Mouse (Mus musculus): Measurements from ENCODE around the gene Nfia.

Nfia gene

DNA sequence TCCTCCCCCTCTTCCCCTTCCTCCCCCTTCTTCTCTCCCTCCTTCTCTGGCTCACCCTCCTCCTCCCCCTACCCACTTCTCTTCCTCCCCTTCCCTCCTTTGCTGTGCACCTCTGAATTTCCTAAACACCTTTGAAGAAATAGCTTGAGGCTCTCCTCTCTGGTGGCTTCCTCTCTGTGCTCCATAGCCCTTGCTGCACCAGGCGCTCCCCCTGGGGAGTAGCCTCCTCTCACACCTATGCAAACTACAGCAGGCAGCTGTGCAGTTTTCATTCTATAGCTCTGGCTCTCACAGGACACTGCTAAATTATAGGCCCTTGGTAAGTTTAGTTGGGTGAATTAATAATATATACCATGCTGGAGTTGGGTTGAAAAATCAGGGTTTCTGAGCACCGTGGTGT lies 211.8 kb downstream of the Nfia start:
- in situ Hi-C loops (cut with MboI; ENCODE audit: unreplicated experiment in 2 of 2), result no loop called here

DNA sequence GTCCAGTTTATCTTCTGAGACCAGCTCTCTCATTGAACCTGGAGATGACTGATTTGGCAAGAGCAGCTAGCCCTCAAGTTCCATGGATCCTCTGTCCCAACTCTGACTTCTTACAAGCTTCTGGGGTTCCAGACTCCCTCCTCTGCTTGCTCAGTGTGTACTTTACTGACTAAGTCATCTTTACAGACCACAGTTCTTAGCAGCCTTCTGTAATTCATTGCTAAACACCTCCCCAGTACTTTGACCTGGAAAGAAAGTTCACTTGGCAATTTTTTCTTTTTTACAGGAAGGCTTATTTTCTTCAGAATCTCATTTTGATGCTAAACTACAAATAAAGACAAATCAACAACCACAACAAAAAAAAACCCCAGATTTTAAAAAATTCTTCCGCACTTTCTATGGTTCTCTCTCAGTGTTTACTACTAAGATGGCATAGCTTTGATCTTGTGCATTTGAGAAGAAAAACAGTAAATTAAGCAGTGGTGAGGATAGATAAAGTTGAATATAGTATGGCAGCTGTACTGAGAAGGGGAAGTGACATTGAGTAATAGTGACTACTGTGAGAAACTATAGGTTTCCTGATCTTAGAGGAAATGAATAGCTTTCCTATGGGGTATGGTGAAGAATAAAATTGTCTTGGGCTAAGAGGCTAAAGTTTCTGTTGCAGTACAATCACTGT lies 213.7 kb downstream of the Nfia start:
- in situ Hi-C loops (cut with MboI; ENCODE audit: unreplicated experiment in 2 of 2), result no loop called here

DNA sequence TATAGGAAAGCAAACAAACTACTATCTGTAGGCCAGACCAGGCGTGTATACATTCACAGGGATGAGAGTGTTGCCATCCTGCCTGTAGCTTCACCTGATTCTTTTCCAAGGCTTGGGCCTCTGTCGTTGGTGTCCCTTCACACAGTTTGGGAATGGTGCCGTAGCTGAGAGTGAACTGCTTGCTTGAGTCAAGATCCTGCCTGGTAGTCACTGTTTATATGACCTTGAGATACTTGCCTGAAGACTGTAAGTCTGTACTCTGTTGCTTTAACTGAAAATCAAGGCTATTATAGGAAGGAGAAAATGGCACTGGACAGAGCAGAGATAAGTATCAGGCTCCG lies 214.2 kb downstream of the Nfia start:
- in situ Hi-C loops (cut with MboI; ENCODE audit: unreplicated experiment in 2 of 2), result no loop called here

DNA sequence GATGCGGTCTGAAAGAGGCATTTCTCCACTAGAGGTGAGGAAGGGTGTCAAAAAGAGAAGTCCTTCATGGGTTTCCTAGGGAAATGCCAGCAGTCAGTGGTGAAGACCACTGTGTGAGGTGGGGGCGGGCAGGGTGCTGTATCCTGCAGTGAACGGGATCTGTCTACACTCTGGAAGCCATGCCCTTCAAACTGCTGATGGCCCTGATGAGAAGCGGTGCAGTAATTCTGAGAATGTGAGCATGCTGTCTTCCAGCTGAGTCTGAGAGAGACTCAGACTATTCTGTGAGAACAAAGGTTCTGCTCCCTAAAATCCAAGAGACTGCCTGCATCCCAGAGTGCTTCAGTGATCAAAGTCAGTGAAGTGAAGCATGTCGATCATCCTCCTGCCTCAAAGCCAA lies 216.2 kb downstream of the Nfia start:
- in situ Hi-C loops (cut with MboI; ENCODE audit: unreplicated experiment in 2 of 2), result no loop called here

DNA sequence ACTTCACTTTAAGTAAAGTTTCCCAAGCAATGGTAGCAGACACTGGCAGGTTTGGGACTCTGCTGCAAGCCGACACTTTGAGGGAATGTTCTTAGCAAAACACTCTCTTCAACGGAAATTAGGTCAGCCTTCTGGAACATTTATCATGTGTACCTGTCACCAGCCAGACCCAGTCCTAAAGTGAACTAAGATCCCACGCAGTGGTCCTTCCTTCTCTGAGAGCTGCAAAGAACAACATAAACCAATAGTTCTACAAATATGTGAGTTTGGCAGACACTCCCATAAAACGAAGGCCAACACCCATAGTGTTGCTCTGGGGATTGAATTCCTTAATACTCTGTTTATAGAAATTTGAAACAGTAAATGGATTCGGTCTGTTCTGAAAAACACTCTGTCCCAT lies 217.9 kb downstream of the Nfia start:
- in situ Hi-C loops (cut with MboI; ENCODE audit: unreplicated experiment in 2 of 2), result no loop called here

DNA sequence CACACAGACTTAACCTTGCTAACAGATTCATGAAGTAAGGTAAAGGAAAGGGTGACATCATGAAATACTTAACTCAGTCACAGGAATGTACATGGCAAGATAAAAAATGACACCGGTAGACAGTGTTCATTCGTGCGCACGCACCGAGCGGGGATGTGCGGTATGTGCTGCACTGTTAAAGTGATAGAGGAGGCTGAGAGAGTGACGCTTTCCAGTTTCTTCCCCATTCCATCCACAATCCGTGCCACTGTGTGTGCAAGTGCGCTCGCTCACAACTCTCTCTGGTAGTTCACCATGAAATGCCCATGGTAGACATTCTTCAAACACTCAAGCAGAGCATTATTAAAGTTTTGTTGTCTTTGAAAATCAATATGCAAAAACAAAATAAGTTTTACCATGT lies 218.9 kb downstream of the Nfia start:
- in situ Hi-C loops (cut with MboI; ENCODE audit: unreplicated experiment in 2 of 2), result no loop called here

DNA sequence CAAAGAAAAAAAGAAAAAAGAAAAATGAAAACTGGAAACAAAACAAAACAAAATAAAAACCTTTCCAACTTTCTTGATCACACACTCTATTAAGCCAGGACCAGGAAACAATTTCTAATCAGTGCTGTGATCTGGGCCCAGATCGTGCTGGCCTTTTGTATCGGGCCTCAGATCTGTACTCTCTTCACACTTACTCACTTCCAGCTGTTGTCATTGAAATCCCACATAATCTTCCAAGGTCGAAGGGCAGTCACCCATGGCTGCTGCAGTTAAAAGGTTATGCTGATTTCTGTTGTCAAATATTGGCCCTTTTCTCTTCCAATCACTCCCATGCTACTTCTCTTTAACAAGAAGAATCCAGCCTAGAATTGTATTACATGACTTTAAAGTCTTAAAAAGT lies 219.3 kb downstream of the Nfia start:
- in situ Hi-C loops (cut with MboI; ENCODE audit: unreplicated experiment in 2 of 2), result no loop called here

DNA sequence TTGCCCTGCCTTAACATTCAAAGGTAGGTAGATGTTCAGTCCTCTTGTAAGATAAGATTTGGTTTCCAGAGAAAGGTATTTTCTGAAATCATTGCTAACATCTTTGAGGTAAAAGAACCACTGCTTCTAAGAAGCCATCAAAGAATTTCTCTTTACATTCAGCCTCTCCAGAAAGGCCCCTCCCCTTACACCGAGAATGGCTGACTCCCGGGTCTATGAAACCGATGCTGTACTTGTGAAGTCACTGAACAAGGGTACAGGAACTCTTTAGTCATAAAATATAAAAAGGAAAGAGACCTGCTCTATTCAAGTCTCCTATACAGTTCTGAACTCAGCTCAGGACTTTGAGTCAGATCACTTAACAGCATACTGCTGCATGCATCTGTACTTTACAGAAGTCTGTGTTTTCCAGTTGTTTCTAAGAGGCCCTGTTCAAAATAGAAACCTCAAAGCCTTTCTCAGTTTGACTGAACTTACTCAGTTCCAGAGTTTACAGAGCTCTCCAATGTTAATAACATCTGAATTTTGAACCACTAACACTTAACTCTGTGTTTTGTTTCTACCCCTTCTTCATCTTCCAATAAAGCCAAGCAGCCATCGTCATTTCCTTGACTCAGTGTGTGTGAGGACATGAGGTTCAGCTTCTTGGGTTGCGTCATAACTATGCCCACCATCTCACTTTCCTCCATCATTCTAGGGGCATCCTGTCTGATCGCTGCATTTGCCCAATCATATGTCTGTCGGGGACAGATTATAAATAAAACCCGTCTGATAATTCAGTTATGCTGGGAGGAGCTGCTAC lies 223.6 kb downstream of the Nfia start:
- in situ Hi-C loops (cut with MboI; ENCODE audit: unreplicated experiment in 2 of 2), result no loop called here

DNA sequence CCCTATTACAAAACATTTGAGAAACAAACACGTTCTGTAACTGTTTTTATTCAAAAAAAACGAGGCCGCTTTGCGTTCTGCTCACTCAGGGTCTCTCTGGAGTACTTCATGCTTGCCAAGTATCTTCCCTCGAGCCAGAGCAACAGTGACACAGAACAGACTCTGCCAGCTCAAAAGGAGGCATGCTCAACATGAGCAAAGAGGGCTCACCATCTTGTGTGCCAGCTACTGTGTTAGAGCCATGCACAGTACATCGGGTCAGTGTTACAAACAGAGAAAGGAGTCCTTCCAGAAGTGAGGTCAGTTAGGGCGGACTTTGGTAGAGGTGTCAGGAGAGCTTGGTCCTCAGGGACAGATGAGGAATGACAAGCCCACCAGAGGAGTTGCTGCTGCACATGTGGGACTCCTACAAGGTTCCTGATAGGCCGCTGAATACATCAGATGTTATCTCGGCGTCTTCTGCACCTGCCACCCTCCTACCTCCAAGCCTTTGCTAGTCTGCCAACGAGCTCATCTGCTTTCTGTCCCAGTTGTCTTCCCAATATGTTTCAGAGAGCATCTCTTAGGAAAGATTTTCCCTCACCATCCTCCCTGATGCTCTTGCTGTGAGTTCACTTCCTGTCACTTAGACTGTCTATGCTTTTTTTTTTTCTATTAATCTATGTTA lies 224.8 kb downstream of the Nfia start:
- in situ Hi-C loops (cut with MboI; ENCODE audit: unreplicated experiment in 2 of 2), result no loop called here

DNA sequence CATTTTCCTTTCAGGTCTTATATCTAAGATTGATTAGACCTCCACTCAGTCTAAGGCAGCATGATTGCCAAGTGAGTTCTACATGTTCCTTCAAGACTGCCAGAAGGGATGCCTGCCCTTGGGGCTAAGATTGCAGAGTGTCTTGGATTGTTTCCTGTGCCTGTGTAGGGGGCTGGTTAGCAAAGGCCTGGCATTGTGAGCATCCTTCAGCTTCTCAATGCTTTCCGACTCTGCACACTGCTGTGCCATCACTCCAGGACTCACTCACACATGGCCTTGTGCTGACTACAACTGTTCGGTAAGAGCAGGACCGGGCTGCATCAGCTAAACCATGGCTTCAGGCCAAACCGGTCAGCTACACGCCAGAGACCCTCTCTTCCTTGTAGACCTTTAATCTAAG lies 229.7 kb downstream of the Nfia start:
- in situ Hi-C loops (cut with MboI; ENCODE audit: unreplicated experiment in 2 of 2), result no loop called here

DNA sequence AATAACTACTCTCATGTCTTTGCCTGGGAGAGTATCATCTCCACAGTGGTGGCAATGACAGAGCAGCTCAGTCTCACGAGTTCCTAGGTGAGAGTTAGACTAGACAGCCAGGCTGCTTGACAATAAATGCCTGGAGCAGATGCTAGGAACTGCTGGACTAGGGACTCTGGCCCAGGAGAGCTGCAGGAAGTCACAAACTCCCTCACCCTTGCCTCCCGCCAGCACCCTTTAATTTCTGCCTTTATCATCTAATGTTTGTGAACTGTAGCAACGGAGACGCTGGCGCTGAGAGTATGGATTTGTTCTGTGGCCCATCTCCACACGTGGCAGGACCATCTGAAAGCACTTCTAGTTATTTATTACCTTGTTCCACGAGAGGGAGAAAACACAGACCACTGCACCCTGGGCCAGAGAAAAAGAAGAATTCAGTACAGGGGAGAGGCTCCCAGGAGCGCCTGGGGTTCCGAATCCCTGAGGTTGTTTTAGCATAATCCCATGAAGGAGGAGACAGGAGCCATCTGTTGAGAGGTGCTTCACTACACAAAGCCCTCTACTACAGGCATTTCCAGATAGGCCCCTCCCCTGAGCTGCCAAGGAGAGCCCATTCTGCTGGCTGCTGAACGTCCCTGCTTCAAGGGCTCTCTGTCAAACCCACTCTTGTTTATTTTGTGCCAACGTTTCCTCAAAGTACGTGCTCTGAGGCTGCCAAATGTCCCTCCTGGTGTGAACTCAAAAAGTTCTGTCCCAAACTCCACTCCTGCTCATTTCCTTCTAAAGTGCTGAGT lies 231.0 kb downstream of the Nfia start:
- in situ Hi-C loops (cut with MboI; ENCODE audit: unreplicated experiment in 2 of 2), result no loop called here

DNA sequence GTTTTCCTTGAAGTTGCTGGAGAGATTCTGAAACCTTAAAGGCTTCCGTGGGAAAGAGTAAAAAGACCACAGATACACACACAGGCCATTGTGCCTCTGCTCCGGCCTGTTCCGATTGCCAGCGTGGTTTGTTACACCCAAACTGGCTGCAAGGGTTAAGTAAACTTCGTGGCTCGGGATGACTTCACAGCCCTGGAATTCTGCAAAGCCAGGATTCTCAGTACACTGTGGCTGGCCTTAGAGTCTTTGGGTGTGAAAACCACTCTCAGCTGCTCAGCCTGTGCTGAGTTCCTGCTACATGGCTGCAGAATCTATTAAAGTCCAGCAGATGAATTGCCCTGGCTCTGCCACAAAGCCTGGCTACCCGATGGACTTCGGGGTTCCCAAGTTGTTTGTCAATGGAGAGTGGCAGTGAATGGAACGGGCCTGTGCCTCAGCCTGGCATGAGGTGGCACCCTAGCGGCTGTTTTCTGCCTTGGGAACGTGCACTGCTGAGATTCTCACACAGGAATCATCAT lies 231.6 kb downstream of the Nfia start:
- in situ Hi-C loops (cut with MboI; ENCODE audit: unreplicated experiment in 2 of 2), result no loop called here

DNA sequence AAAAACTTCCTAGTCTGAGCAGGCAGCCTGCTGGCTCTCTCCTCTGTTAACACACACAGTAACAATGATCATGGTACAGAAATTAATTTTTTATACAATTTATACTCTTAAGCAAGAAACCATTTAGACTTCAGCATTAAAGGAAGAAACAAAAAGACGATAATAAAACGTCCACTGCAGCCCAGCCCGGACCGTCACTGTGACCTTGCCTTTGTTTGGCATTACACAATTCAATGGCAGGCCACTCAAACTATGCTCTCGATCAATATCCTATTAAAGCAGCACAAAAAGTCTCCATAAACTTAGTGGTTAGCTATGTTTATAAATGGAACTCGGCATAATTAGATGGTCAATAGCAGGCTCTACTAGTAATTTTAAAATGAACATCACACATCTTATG lies 232.5 kb downstream of the Nfia start:
- in situ Hi-C loops (cut with MboI; ENCODE audit: unreplicated experiment in 2 of 2), result no loop called here

DNA sequence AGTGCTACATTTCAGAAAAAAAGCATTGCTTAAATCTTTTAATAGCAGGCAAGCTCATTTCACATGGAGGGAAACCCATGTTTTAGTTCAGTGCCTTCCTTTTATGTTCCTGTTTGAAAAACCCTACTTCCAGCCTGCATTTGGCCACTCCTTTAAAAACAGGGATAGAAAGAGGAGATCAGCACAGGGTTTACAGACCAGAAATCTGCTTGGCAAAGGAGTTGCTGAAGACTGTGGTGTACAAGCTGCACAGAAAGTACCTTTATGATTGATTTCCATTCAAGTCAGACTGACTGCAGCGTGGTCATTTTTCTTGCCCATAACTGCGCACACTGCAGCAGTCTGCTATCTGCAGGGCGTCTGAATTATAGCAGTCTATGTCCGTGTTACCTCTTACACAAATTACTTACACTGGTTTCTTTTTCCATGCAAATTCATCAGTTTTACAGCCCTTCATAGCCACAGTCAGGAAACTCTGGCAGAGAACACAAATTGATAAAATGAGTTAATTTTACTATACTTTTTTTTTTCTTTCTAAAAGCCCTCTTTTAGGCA lies 236.4 kb downstream of the Nfia start:
- in situ Hi-C loops (cut with MboI; ENCODE audit: unreplicated experiment in 2 of 2), result no loop called here

DNA sequence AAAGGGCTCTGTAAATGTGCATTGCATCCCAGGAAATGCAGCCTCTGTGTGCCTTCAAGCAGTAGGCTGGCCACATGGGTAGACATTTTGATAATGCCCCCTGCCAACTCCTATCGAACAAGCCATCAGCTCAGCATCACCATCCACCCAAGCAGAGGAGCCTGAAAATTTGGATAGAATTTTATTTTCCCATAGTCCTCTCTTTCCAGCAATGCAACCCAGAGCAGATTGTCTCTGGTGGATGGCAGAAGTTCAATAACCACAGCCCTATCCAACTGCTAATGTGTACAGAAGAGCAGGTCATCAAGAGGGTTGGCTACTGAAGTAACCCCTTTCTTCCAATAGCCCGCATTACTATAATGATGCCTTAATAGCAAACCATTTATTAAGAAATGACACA lies 237.4 kb downstream of the Nfia start:
- in situ Hi-C loops (cut with MboI; ENCODE audit: unreplicated experiment in 2 of 2), result no loop called here

DNA sequence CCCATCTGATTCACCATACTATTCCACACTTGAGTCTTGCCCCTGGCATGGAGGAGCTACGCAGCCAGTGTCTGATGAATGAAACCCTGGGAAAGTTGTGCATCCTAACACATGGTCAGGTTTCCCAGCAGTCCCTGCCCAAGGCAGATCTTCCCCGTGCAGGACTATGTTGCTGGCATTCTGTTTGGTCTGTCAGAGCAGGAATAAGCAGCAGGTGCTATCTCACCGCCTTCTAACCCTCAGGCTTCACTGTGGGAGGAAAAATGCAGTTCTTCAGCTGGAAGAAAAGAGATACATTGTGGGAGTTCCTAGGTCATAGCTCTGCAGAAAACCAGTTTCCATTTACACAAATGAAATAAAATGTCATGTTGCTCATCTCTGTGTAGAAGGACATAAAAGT lies 247.3 kb downstream of the Nfia start:
- in situ Hi-C loops (cut with MboI; ENCODE audit: unreplicated experiment in 2 of 2), result no loop called here

DNA sequence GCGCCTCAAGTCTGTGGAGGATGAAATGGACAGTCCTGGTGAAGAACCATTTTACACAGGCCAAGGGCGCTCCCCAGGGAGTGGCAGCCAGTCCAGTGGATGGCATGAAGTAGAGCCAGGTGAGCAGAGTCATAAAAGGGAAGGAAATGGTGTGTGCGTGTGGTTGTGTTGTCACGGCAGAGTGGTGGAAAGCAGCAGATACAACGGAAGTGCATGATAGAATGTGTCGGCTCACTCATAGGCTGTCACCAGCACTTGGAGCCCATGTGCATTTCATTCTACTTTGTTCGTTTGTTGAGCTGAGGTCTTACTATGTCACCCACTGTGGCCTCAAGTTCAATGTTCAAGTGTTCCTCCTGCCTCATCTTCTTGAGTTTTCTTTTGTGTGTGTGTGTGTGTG lies 248.3 kb downstream of the Nfia start:
- in situ Hi-C loops (cut with MboI; ENCODE audit: unreplicated experiment in 2 of 2), result no loop called here

DNA sequence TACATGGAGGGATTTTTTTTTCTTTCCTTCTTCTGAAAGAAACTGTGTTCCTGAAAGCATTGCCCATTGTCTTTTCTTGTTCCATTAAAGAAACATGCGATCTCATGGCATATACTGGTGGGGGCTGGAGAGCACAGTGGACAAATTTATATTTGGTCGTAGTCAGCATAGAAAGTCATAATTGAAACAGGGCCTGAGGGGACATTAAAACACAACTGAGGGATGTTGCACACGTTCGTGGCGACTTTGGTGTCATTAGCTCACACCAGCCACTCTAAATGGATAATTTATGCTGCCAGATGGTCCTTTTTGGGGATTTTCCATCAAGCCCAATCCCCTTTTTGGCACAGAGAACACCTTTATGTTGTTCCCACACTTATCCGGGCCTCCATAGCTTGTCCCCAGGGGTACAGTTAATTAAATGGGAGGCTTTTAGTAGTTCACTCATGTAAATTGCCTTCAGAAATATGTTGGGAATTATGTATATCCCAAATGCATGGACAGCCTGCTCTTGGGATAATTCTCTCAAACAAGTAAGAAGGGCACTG lies 250.8 kb downstream of the Nfia start:
- in situ Hi-C loops (cut with MboI; ENCODE audit: unreplicated experiment in 2 of 2), result no loop called here

DNA sequence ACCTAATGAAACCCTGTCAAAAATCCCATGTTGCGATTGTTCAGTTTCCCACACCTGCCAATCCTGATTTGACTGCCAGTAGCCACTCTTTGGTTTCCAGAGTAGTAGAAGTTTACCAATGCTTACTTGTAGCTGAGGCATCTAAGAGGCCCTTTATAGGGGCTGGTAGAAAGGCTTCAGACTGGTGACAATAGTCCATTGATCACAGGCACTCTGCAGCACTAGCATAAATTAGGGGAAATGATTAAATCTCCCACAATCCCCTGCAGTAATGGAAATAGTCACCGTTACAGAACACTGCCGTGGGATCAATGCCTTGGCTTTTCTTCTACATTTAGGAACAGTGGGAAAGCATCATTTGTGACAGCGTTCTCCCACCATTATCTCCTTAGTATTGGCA lies 254.9 kb downstream of the Nfia start:
- in situ Hi-C loops (cut with MboI; ENCODE audit: unreplicated experiment in 2 of 2), result no loop called here

DNA sequence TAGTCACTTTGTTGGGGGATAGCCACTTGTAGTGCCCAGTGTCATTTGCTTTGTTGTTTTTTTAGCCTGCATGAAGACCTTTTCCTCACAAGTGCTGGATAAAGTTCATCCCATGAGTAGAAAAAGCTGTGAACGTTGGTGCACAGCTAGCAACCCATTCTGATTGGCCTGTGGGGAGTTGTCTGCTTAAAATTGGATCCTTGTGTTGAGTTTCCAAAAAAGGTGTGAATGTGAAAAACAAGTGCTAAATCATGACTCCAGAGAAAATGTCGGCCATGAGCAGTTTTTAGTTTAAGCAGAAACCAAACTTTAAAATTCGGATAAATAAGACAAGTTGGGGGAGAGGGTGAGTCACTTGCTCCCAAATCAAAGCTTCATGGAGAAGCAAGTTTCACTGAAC lies 259.3 kb downstream of the Nfia start:
- in situ Hi-C loops (cut with MboI; ENCODE audit: unreplicated experiment in 2 of 2), result no loop called here

Data from v-Abl transformed pro-B cells (cell line).